Mouse (Mus musculus) left cerebral cortex, adult 2 months (tissue): ENCODE data around the gene Ppp5c. TPM values are rescaled to one million over a fixed set of nuclear protein-coding genes. Genes with fewer than 3 reads are reported as not detected.

Experiments used
- DNase-seq, 2 experiments: peaks; one replicate each; pipeline ENCODE4 v3.0.0; 2021 to 2022; ENCODE audit warnings: low spot score in 2 of 2, mixed read lengths in 1 of 2; ENCODE audit errors: extremely low spot score in 1 of 2
- H3K27ac ChIP-seq: fragments of 200-600 bp; 2 replicates; pipeline ENCODE4 v1.8.1; 2022
- H3K4me3 ChIP-seq: fragments of 200-600 bp; 2 replicates; pipeline ENCODE4 v1.8.1; 2022
- CTCF ChIP-seq: fragments of 200-600 bp; IDR thresholded peaks from 2 replicates; pipeline ENCODE4 v1.8.1; 2022; ENCODE audit warnings: antibody characterized with exemption, mild to moderate bottlenecking, moderate library complexity
- intact Hi-C: fragments of 180-260 bp; cut with DNase I; formaldehyde crosslinking; loops from one replicate; pipeline ENCODE4 v1.15.1; 2025
- total RNA-seq, 2 experiments: library from RNA; stranded (reverse); gene quantifications; 2 replicates each; pipeline ENCODE4 v1.2.3; 2021

The Ppp5c gene
- total RNA-seq, 2 experiments from 2014 or later, result 163 to 168 TPM

DNA sequence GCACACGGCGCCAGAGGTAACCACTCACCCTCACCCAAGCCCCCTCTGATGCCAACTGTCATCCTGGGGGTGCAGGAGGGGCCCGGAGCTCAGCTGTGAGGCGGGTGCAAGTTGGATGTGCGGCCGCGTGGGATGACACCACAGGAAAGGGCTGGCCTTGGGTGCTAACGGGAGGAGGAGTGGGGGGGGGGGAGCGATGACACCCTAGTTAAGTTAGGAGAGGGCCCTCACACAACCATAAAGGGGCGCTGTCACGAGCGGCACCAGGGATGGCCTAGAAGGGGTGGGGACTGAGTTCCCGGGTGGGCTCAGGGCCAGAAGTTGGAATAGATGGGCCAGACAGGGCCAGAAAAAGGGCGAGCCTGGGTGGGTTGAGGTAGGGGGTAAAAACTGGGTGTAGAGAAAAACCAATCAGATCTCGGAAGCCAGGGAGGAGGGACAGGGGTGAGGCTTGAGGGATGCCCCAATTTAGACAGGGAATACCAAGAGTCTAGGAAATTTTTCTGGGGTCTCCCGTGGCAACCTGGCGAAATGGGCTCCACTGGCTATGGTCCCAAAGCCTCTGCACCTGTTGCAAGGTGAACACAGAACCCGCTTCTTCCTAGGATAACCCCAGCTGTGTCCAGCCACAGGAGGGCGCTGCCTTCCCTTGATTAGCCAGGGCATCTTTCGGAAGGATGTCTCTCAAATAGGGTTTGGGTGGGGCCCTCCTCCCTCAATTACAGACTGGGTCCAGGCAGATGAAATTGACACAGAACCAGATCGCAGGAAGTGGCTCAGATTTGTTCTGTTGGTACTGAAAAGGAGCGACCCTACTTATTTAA, 33.3 kb upstream of the Ppp5c start:
- Histone ChIP-seq H3K27ac (peak overlapping the region; percentile 92), H3K4me3 (peak overlapping the region; percentile 38)
- intact Hi-C loops, result loop anchor here (5.0 kb wide), 1 partner anchor 44 kb away; no protein-coding TSS in a partner anchor
- peak; percentile 37 to 45 for DNase-seq
- TF ChIP-seq CTCF, result peak; percentile 39

- Histone ChIP-seq H3K27ac (peak overlapping the region; percentile 92), H3K4me3 (peak overlapping the region; percentile 38)
- intact Hi-C loops, result loop anchor here (5.0 kb wide), 1 partner anchor 43 kb away; no protein-coding TSS in a partner anchor
- peak; percentile 86 to 88 for DNase-seq
- TF ChIP-seq CTCF, result no peak
Observed at GRCm38 (mm10) chr7:17060031-17060781, 32.5 kb upstream of the Ppp5c start.

GRCm38 (mm10) chr7:17059463-17059844, 31.7 kb upstream of the Ppp5c start:
- peak in 1 of 2 experiments; percentile 9 for DNase-seq
- Histone ChIP-seq H3K4me3 (no peak overlapping the region), H3K27ac (peak overlapping the region; percentile 92)
- intact Hi-C loops, result no loop called here
- TF ChIP-seq CTCF, result no peak

DNA sequence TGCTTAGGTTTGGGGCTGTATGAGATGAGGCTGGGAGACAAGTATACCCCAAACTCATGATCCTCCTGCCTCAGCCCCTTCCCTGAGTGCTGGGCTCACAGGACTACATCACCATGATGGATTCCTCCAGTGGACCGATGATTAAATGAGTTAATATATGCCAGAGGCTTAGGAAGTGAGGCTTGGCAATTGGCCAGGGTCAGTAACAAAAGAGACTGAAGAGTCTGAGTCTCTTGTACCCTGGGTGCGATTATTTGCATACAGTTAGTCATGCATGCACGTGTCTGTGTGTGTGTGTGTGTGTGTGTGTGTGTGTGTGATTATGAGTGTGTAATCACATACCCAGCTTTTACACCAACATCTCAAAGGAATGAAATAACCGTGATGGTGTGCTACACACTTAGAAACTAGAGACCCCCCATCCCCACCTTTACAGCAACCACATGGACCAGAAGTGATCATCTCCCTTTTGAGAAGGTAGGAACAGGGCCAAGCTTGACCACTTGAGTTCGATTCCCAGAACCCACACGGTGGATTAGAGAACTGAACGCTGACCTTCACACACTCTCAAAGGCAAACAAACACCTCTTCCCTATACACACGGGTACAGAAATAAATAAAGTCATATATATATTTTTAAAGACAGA, 31.2 kb upstream of the Ppp5c start:
- no peak for TF ChIP-seq CTCF
- intact Hi-C loops, result no loop called here
- H3K27ac ChIP-seq, result peak overlapping the region; percentile 92
- peak in 1 of 2 experiments; percentile 15 for DNase-seq
- no peak overlapping the region for H3K4me3 ChIP-seq

- H3K27ac ChIP-seq, result peak overlapping the region; percentile 92
- peak; percentile 63 to 81 for DNase-seq
- intact Hi-C loops, result no loop called here
- peak; percentile 38 for TF ChIP-seq CTCF
- H3K4me3 ChIP-seq, result 0 out of 2 replicates have a peak overlapping the region, but pooled peaks have one; percentile 4
Observed at GRCm38 (mm10) chr7:17058071-17058689, 30.5 kb upstream of the Ppp5c start.

- H3K27ac ChIP-seq, result peak overlapping the region; percentile 94
- TF ChIP-seq CTCF, result no peak
- peak; percentile 41 to 45 for DNase-seq
- peak overlapping the region; percentile 59 for H3K4me3 ChIP-seq
- intact Hi-C loops, result loop anchor here (2.0 kb wide), 1 partner anchor 30 kb away; the partner anchor contains the start of gene Ppp5c
Observed at GRCm38 (mm10) chr7:17056601-17057523, 29.1 kb upstream of the Ppp5c start.

DNA sequence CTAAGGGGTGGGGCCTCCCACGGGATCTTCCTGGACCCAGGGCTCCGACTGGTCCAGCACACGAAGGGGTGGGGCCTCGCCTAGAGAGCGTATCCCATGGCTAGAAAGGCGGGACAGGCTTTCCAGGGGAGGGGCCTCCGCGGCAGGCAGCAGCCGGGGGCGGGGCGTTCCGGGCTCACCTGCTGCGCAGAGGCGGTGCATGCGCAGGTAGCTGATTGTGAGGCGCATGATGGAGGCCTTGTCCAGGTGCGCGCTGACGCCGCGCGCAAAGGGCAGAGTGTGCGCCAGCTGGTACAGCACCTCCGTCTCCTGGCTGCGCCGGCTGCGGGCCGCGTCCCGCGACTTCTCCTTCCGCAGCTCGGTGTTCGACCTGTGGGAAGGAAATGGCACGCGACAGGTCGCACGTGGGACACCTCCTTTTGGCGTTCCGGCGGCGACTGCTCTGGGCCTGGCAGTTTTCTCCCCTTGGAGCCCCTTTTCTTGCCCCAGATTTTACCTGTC, 28.4 kb upstream of the Ppp5c start:
- TF ChIP-seq CTCF, result no peak
- peak overlapping the region; percentile 59 for H3K4me3 ChIP-seq
- intact Hi-C loops, result loop anchor here (2.0 kb wide), 1 partner anchor 29 kb away; the partner anchor contains the start of gene Ppp5c
- peak; percentile 90 to 92 for DNase-seq
- peak overlapping the region; percentile 94 for H3K27ac ChIP-seq

DNA sequence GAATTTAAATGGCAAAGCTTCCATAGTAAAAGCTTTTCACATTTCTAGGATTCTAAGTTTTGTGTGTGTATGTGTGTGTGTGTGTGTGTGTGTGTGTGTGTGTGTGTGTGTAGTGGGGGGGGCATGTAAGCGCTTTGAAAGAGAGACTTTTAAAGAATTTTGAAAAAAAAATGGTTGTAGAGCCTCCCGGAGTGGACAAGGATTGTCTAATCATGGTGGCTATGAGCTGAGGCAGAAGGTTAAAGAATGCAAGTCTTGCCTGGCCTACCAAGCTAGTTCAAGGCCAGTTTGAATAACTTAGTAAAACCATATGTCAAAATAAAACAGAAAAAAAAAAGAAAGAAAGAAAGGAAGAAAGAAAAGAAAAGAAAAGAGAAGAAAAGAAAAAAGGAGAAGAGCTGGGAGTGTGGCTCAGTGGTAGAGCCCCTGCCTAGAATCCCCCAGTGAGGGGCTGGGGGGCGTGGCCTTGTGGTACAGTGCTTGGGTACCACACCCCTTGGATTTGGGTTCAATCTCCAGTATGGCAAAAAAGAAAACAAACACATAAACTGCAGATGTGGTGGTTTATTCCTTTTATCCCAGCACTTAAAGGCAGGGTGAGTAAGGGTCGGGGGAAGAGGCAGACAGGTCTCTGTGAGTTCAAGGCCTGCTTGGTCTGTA, 27.7 kb upstream of the Ppp5c start:
- Histone ChIP-seq H3K27ac (peak overlapping the region; percentile 94), H3K4me3 (peak overlapping the region; percentile 59)
- TF ChIP-seq CTCF, result no peak
- intact Hi-C loops, result no loop called here
- DNase-seq, result peak in 1 of 2 experiments; percentile 8

DNA sequence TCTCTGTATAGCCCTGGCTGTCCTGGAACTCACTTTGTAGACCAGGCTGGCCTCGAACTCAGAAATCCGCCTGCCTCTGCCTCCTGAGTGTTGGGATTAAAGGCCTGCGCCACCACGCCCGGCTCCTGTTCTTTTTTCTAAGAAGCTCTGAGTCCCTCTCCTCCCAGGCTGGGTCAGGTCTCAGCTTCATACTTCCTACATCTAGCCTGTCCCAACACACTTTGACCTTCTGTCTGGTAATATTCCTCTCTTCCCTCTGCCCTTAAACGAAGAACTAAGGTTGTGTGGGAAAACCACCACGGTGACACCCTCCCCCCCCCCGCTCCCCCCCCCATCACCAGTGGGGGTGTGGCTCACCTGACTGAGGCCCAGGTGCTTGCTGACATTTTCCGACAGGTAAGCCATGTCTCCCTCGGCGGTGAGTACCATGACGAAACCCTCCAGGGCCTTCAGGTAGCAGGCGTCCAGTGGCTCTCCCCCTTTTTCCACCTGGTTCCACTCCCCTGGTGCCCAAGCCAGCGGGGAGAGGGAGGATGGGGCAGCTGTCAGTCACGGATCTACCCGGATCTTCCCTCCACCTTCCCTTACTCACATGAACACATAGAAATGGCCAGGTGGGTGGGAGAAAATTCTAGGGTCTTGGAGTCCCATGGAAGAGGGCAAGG, 26.7 kb upstream of the Ppp5c start:
- peak in 1 of 2 experiments; percentile 7 for DNase-seq
- intact Hi-C loops, result no loop called here
- no peak for TF ChIP-seq CTCF
- no peak overlapping the region for H3K27ac ChIP-seq
- H3K4me3 ChIP-seq, result no peak overlapping the region
